Mouse (Mus musculus): ENCODE measurements at regions not wholly inside any gene's neighbourhood (a gene's known extent, or its start where the extent isn't known, plus 50 kb on each side); places are given as distances from the start of the nearest gene placed in this dataset.

DNA sequence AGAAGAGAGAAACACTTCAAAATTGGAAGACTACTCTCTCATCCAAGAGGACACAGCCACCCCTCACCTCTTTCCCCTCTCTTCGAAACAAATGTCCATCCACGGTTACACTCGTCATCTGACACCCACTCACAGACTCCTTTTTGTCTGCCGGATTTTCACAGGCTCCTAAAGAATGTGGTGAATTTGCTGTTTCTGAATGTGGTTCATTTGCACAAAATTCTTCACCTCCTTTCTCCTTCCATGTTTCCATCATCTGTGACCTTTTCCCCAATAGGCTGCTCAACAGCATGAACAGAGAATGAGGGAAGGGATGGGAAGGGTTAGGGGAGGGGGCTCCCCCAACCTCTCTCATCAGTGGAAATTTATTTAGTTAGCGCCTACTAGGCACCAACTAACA lies 122.4 kb downstream of the Nuak1 start:
- Histone ChIP-seq H3K4me3 (ENCODE audit: low read depth, low read length) (no peak overlapping the region), H3K27ac (ENCODE audit: low read depth, low read length) (no peak overlapping the region), H3K4me2 (no peak overlapping the region), H3K36me3 (ENCODE audit: control insufficient read depth, insufficient read depth, low read length) (no peaks in the 10 kb centered on the region), H3K27me3 (replicated peaks; ENCODE audit: control insufficient read depth, insufficient read depth, low read length) (no peaks in the 10 kb centered on the region), H3K9ac (ENCODE audit: low read depth, low read length) (no peak overlapping the region), H3K9me3 (ENCODE audit: control insufficient read depth, low read length) (no peaks in the 10 kb centered on the region), H3K4me1 (replicated peaks; ENCODE audit: control insufficient read depth, insufficient read depth, low read length) (no peaks in the 10 kb centered on the region)
- WGBS = 61% methylated on average over 5 of the region's 5 CpGs
- ATAC-seq (replicated peaks; ENCODE audit: low FRiP score) (no peak), DNase-seq (ENCODE audit: low spot score) (no peak)

Measured in liver, embryonic 11.5 days (tissue).